Mouse (Mus musculus) liver, embryonic 13.5 days (tissue): Measurements from ENCODE around the gene Lrrfip1. TPM values are rescaled to one million over a fixed set of nuclear protein-coding genes. Genes with fewer than 3 reads are reported as not detected.

Source experiments
- ATAC-seq: fragments of 200-750 bp; cut with Nextera tagmentation; 2 replicates; pipeline ENCODE4 v1.8.0; 2017; ENCODE audit warnings: low read depth, mild to moderate bottlenecking, moderate number of reproducible peaks, moderate library complexity
- DNase-seq: peaks from one replicate; pipeline ENCODE4 v3.0.0; 2022
- H3K27ac ChIP-seq: fragments of 300-500 bp; sonication (generic); 2 replicates; pipeline ENCODE4 v1.5.1; 2015; ENCODE audit warnings: moderate library complexity, mild to moderate bottlenecking, inconsistent platforms
- H3K27me3 ChIP-seq: fragments of 300-500 bp; sonication (generic); 2 replicates; pipeline ENCODE4 v1.6.1; 2015; ENCODE audit warnings: mild to moderate bottlenecking, inconsistent platforms
- H3K36me3 ChIP-seq: fragments of 300-500 bp; sonication (generic); 2 replicates; pipeline ENCODE4 v1.6.1; 2015; ENCODE audit warnings: mild to moderate bottlenecking, inconsistent platforms
- H3K4me1 ChIP-seq: fragments of 300-500 bp; sonication (generic); replicated peaks from 2 replicates; pipeline ENCODE4 v1.6.1; 2015; ENCODE audit warnings: inconsistent platforms
- H3K4me2 ChIP-seq: fragments of 300-500 bp; sonication (generic); 2 replicates; pipeline ENCODE4 v1.6.1; 2015; ENCODE audit warnings: inconsistent platforms, mild to moderate bottlenecking, moderate library complexity
- H3K4me3 ChIP-seq: fragments of 300-500 bp; sonication (generic); replicated peaks from 2 replicates; pipeline ENCODE4 v1.5.1; 2015; ENCODE audit warnings: mild to moderate bottlenecking, inconsistent platforms
- H3K9ac ChIP-seq: fragments of 300-500 bp; sonication (generic); 2 replicates; pipeline ENCODE4 v1.6.1; 2015; ENCODE audit warnings: mild to moderate bottlenecking, inconsistent platforms
- H3K9me3 ChIP-seq: fragments of 300-500 bp; sonication (generic); replicated peaks from 2 replicates; pipeline ENCODE4 v1.6.1; 2016; ENCODE audit warnings: inconsistent platforms
- WGBS: fragments of 180-500 bp; shearing (Covaris S2); methylation state at CpG from one replicate; pipeline ENCODE4 v1.1.7; 2015; ENCODE audit not compliant: insufficient replicate concordance; 5-methylcytosine and 5-hydroxymethylcytosine counted together
- polyA plus RNA-seq: library from polyadenylated mRNA; unstranded; fragments of >200 nt; fragmentation: Nextera tagmentation; extraction: Ambion mirVana; gene quantifications from 2 replicates; pipeline ENCODE4 v1.2.1, GENCODE M21; 2015

Gene Lrrfip1
- polyA plus RNA-seq, 1 experiment from 2014 or later: 12.9 TPM

DNA sequence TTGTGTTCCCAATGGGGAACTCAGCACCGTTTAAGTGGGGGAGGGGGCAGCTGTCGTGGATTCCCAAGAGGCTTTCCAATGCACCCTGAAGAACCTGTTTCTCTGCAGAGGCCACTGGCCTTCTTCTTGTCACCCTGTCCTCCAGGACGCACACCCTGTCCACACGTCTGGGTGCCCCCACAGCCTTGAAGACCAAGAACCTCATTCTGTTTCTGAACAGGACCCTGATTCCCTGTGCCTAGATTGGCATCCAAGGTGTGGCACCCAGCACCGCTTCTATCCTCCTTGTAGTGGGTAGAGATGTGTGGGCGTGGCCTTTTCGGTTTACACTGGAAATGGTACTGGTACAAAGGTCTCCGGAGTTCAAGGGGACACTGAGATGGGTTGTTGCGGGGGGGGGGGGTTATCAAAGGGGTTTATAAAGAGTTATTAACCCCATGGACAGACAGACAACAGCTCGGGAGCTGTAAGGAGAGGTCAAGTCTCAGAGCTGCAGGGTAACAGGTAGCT, 28.6 kb upstream of the Lrrfip1 start:
- Histone ChIP-seq H3K27me3 (no peaks in the 10 kb centered on the region), H3K36me3 (no peaks in the 10 kb centered on the region), H3K4me2 (peak overlapping the region; percentile 38; the same call in 1 of the 2 replicates), H3K9me3 (no peaks in the 10 kb centered on the region), H3K4me1 (peaks cover 20% of the 10 kb centered on the region; the same call in 1 of the 2 replicates), H3K27ac (no peak overlapping the region), H3K9ac (no peak overlapping the region), H3K4me3 (no peak overlapping the region)
- DNase-seq: no peak
- ATAC-seq: no peak
- 63% methylated on average over 10 of the region's 10 CpGs for WGBS

GRCm38 (mm10) chr1:90972911-90973573, 25.5 kb upstream of the Lrrfip1 start:
- ATAC-seq: peak; percentile 39; the same call in 1 of the 2 replicates
- WGBS: 16% methylated on average over 9 of the region's 9 CpGs
- no peak overlapping the region for H3K9ac ChIP-seq

DNA sequence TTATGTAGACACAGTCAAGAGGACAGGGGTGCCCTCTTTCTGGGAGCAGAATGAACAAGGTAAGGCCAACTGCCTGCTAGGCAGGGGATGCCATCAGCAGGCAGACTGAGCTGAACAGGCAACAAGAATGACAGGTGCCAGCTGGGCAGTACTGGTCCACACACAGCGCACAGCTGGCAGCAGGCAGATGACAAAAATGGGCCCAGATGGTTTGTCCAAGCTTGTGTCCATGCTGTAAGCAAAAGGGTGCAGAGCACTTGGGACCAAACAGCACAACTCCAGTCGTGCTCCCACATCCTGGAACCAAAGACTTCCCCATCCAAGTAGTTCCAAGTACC, 25.0 kb upstream of the Lrrfip1 start:
- Histone ChIP-seq H3K36me3 (no peaks in the 10 kb centered on the region), H3K9ac (no peak overlapping the region), H3K27ac (no peak overlapping the region), H3K9me3 (no peaks in the 10 kb centered on the region), H3K27me3 (no peaks in the 10 kb centered on the region), H3K4me1 (peaks cover 18% of the 10 kb centered on the region), H3K4me2 (no peak overlapping the region), H3K4me3 (no peak overlapping the region)
- DNase-seq (no peak), ATAC-seq (no peak)
- 62% methylated on average over 2 of the region's 2 CpGs for WGBS

More at GRCm38 (mm10) chr1:90972911-90973573, 25.5 kb upstream of the Lrrfip1 start:
- no peak overlapping the region for H3K27ac ChIP-seq
- no peaks in the 10 kb centered on the region for H3K9me3 ChIP-seq
- no peak overlapping the region for H3K4me2 ChIP-seq
- H3K36me3 ChIP-seq: no peaks in the 10 kb centered on the region
- peak; percentile 61 for DNase-seq
- H3K27me3 ChIP-seq: no peaks in the 10 kb centered on the region
- no peak overlapping the region for H3K4me3 ChIP-seq
- H3K4me1 ChIP-seq: peaks cover 20% of the 10 kb centered on the region

DNA sequence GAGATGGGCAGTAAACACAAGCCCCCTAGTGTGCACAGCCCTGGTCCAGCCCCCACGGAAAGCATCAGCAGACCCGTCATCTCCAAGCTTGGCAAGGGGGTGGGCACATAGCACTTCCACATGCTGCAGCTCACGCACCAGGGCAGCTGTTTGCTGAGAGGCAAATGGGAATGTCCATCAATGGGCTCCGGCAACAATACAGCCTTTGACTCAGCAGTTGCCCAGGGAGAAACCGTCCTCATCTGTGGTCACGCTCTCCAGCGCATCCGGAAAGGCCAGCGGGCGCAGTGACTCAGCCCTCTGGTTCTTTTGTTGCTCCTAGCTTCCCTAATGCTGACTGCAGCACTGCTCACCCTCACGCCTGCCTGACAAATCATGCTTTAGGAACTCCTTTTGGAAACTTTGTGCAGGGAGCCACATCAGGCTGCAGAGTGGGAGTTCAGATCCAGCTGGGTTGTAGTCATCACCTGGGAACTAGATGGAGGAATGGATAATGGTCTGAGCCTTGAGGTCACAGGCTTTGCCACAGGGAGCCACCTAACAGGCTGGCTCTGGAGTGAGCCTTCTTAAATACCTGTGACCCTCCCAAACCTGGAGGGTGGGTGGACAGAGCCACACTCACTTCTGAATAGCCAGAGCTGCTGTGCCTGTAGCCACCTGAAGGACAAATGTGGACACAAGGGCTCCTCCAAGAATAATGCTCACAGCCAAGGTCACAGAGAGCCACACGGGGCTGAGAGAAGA, 23.5 kb upstream of the Lrrfip1 start:
- no peak for DNase-seq
- peak; percentile 36; the same call in 1 of the 2 replicates for ATAC-seq
- no peaks in the 10 kb centered on the region for H3K9me3 ChIP-seq
- no peak overlapping the region for H3K9ac ChIP-seq
- no peak overlapping the region for H3K4me2 ChIP-seq
- H3K27me3 ChIP-seq: no peaks in the 10 kb centered on the region
- H3K27ac ChIP-seq: no peak overlapping the region
- peaks cover 9% of the 10 kb centered on the region for H3K4me1 ChIP-seq
- WGBS: 16% methylated on average over 12 of the region's 12 CpGs
- H3K36me3 ChIP-seq: no peaks in the 10 kb centered on the region
- H3K4me3 ChIP-seq: no peak overlapping the region

- no peaks in the 10 kb centered on the region for H3K27me3 ChIP-seq
- H3K9ac ChIP-seq: no peak overlapping the region
- ATAC-seq (no peak), DNase-seq (no peak)
- H3K4me3 ChIP-seq: no peak overlapping the region
- H3K9me3 ChIP-seq: no peaks in the 10 kb centered on the region
- no peaks in the 10 kb centered on the region for H3K36me3 ChIP-seq
- no peak overlapping the region for H3K4me2 ChIP-seq
- peaks cover 6% of the 10 kb centered on the region for H3K4me1 ChIP-seq
- no peak overlapping the region for H3K27ac ChIP-seq
- WGBS: 71% methylated on average over 4 of the region's 4 CpGs
Observed at GRCm38 (mm10) chr1:90975960-90976359, 22.6 kb upstream of the Lrrfip1 start.

- no peak for DNase-seq
- Histone ChIP-seq H3K4me3 (no peak overlapping the region), H3K36me3 (no peaks in the 10 kb centered on the region), H3K4me2 (no peak overlapping the region), H3K27me3 (no peaks in the 10 kb centered on the region), H3K9ac (no peak overlapping the region), H3K4me1 (no peaks in the 10 kb centered on the region), H3K27ac (no peak overlapping the region), H3K9me3 (no peaks in the 10 kb centered on the region)
- 67% methylated on average over 10 of the region's 10 CpGs for WGBS
- ATAC-seq: no peak
Observed at GRCm38 (mm10) chr1:90980638-90981330, 17.8 kb upstream of the Lrrfip1 start.

GRCm38 (mm10) chr1:90981346-90981745, 17.2 kb upstream of the Lrrfip1 start:
- H3K4me2 ChIP-seq: no peak overlapping the region
- H3K4me1 ChIP-seq: no peaks in the 10 kb centered on the region
- H3K9me3 ChIP-seq: no peaks in the 10 kb centered on the region
- H3K36me3 ChIP-seq: no peaks in the 10 kb centered on the region
- ATAC-seq (no peak), DNase-seq (no peak)
- 41% methylated on average over 3 of the region's 3 CpGs for WGBS
- H3K9ac ChIP-seq: no peak overlapping the region
- no peak overlapping the region for H3K4me3 ChIP-seq
- no peak overlapping the region for H3K27ac ChIP-seq
- no peaks in the 10 kb centered on the region for H3K27me3 ChIP-seq

DNA sequence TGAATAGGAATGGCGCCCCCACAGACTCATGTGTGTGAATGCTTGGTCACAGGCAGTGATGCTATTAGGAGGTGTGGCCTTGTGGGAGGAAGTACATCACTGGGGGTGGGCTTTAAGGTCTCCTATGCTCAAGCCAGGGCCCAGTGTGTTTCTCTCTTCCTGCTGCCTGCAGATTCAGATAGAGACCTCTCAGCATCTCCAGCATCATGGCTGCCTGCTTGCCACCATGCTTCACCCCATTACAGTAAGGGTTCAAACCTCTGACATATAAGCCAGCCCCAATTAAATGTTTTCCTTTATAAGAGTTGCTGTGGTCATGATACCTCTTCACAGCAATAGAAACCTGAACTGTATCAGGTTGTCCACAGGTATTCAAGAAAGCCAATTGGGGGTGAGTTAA, 2.6 kb upstream of the Lrrfip1 start:
- Histone ChIP-seq H3K4me3 (no peak overlapping the region), H3K9ac (no peak overlapping the region), H3K4me2 (no peak overlapping the region), H3K4me1 (peaks cover 15% of the 10 kb centered on the region), H3K27ac (no peak overlapping the region), H3K9me3 (0 out of 2 replicates have a peak, but pooled peaks cover 5% of the 10 kb centered on the region), H3K27me3 (peaks cover 36% of the 10 kb centered on the region), H3K36me3 (no peaks in the 10 kb centered on the region)
- 68% methylated on average over 1 of the region's 1 CpGs for WGBS
- no peak for ATAC-seq
- DNase-seq: no peak

- Histone ChIP-seq H3K9me3 (0 out of 2 replicates have a peak, but pooled peaks cover 5% of the 10 kb centered on the region), H3K27me3 (peaks cover 36% of the 10 kb centered on the region), H3K4me3 (no peak overlapping the region), H3K9ac (no peak overlapping the region), H3K27ac (no peak overlapping the region), H3K4me2 (no peak overlapping the region), H3K36me3 (no peaks in the 10 kb centered on the region), H3K4me1 (peaks cover 15% of the 10 kb centered on the region)
- ATAC-seq (no peak), DNase-seq (no peak)
- WGBS: 42% methylated on average over 4 of the region's 4 CpGs
Observed at GRCm38 (mm10) chr1:90997136-90997535, 1.4 kb upstream of the Lrrfip1 start.

GRCm38 (mm10) chr1:90997641-90998040, 896 bp upstream of the Lrrfip1 start:
- Histone ChIP-seq H3K9me3 (0 out of 2 replicates have a peak, but pooled peaks cover 5% of the 10 kb centered on the region), H3K9ac (no peak overlapping the region), H3K4me1 (peaks cover 15% of the 10 kb centered on the region), H3K27me3 (peaks cover 36% of the 10 kb centered on the region), H3K4me2 (no peak overlapping the region), H3K36me3 (no peaks in the 10 kb centered on the region), H3K4me3 (0 out of 2 replicates have a peak overlapping the region, but pooled peaks have one; percentile 64), H3K27ac (no peak overlapping the region)
- 61% methylated on average over 5 of the region's 5 CpGs for WGBS
- ATAC-seq (no peak), DNase-seq (no peak)
